Mouse (Mus musculus) kidney, postnatal 0 days (tissue): ENCODE data around the gene P2rx4. TPM values are rescaled to one million over a fixed set of nuclear protein-coding genes. Genes with fewer than 3 reads are reported as not detected.

Source experiments
- ATAC-seq: fragments of 200-750 bp; cut with Nextera tagmentation; replicated peaks from 2 replicates; pipeline ENCODE4 v1.8.0; 2017; ENCODE audit warnings: low read depth, moderate number of reproducible peaks, moderate TSS enrichment, moderate library complexity; ENCODE audit not compliant: low FRiP score
- DNase-seq: peaks from one replicate; pipeline ENCODE4 v3.0.0-alpha.2; 2016; ENCODE audit warnings: low spot score
- H3K27ac ChIP-seq: fragments of 300-500 bp; sonication (generic); 2 replicates; pipeline ENCODE4 v1.5.1; 2014; ENCODE audit warnings: mild to moderate bottlenecking
- H3K27me3 ChIP-seq: fragments of 300-500 bp; sonication (generic); 2 replicates; pipeline ENCODE4 v1.6.1; 2014; ENCODE audit warnings: low read length, mixed read lengths; ENCODE audit not compliant: insufficient read depth
- H3K36me3 ChIP-seq: fragments of 300-500 bp; sonication (generic); 2 replicates; pipeline ENCODE4 v1.6.1; 2014; ENCODE audit warnings: low read length, mixed read lengths; ENCODE audit not compliant: insufficient read depth
- H3K4me1 ChIP-seq: fragments of 300-500 bp; sonication (generic); replicated peaks from 2 replicates; pipeline ENCODE4 v1.6.1; 2014; ENCODE audit warnings: antibody characterized with exemption, low read length, mixed read lengths; ENCODE audit not compliant: insufficient read depth
- H3K4me2 ChIP-seq: fragments of 300-500 bp; sonication (generic); 2 replicates; pipeline ENCODE4 v1.6.1; 2014; ENCODE audit warnings: mild to moderate bottlenecking, low read length, moderate library complexity, mixed read lengths
- H3K4me3 ChIP-seq: fragments of 300-500 bp; sonication (generic); replicated peaks from 2 replicates; pipeline ENCODE4 v1.5.1; 2014; ENCODE audit warnings: low read depth, low read length
- H3K9ac ChIP-seq: fragments of 300-500 bp; sonication (generic); 2 replicates; pipeline ENCODE4 v1.6.1; 2014; ENCODE audit warnings: low read depth, low read length
- H3K9me3 ChIP-seq: fragments of 300-500 bp; sonication (generic); replicated peaks from 2 replicates; pipeline ENCODE4 v1.6.1; 2016; ENCODE audit warnings: low read length, inconsistent platforms, mixed read lengths
- CTCF ChIP-seq: IDR thresholded peaks from 2 replicates; pipeline ENCODE4 v1.5.1; 2016; ENCODE audit warnings: antibody characterized with exemption, low read depth, mild to moderate bottlenecking, moderate library complexity
- WGBS: fragments of 180-500 bp; shearing (Covaris S2); extraction: QIAGEN DNeasy Blood & Tissue Kit; methylation state at CpG from one replicate; pipeline ENCODE4 v1.1.7; 2014; 5-methylcytosine and 5-hydroxymethylcytosine counted together
- polyA plus RNA-seq: library from polyadenylated mRNA; unstranded; fragments of >200 nt; fragmentation: Nextera tagmentation; extraction: Ambion mirVana; gene quantifications from 2 replicates; pipeline ENCODE4 v1.2.1, GENCODE M21; 2015

The P2rx4 gene
- polyA plus RNA-seq, 1 experiment from 2014 or later: 33.7 TPM

GRCm38 (mm10) chr5:122690486-122690885 is 16.9 kb upstream of the P2rx4 start:
- Histone ChIP-seq H3K27me3 (no peaks in the 10 kb centered on the region), H3K9me3 (no peaks in the 10 kb centered on the region), H3K27ac (no peak overlapping the region), H3K4me2 (no peak overlapping the region), H3K9ac (no peak overlapping the region), H3K4me3 (no peak overlapping the region), H3K36me3 (no peaks in the 10 kb centered on the region), H3K4me1 (no peaks in the 10 kb centered on the region)
- ATAC-seq (no peak), DNase-seq (no peak)
- 74% methylated on average over 6 of the region's 6 CpGs for WGBS
- no peak for TF ChIP-seq CTCF

- Histone ChIP-seq H3K36me3 (no peaks in the 10 kb centered on the region), H3K27ac (no peak overlapping the region), H3K4me3 (no peak overlapping the region), H3K9ac (peak overlapping the region; percentile 13; the same call in 1 of the 2 replicates), H3K4me1 (peaks cover 4% of the 10 kb centered on the region; the same call in 1 of the 2 replicates), H3K4me2 (no peak overlapping the region), H3K27me3 (no peaks in the 10 kb centered on the region), H3K9me3 (no peaks in the 10 kb centered on the region)
- WGBS: 32% methylated on average over 13 of the region's 13 CpGs
- DNase-seq (peak; percentile 43), ATAC-seq (no peak)
- TF ChIP-seq CTCF: no peak
Measured at GRCm38 (mm10) chr5:122693431-122694207, 13.7 kb upstream of the P2rx4 start.

GRCm38 (mm10) chr5:122695516-122695915 is 11.8 kb upstream of the P2rx4 start:
- Histone ChIP-seq H3K4me2 (no peak overlapping the region), H3K9me3 (no peaks in the 10 kb centered on the region), H3K4me1 (peaks cover 4% of the 10 kb centered on the region; the same call in 1 of the 2 replicates), H3K9ac (no peak overlapping the region), H3K4me3 (no peak overlapping the region), H3K27ac (no peak overlapping the region), H3K27me3 (no peaks in the 10 kb centered on the region), H3K36me3 (no peaks in the 10 kb centered on the region)
- ATAC-seq (no peak), DNase-seq (no peak)
- 77% methylated on average over 8 of the region's 8 CpGs for WGBS
- TF ChIP-seq CTCF: no peak

DNA sequence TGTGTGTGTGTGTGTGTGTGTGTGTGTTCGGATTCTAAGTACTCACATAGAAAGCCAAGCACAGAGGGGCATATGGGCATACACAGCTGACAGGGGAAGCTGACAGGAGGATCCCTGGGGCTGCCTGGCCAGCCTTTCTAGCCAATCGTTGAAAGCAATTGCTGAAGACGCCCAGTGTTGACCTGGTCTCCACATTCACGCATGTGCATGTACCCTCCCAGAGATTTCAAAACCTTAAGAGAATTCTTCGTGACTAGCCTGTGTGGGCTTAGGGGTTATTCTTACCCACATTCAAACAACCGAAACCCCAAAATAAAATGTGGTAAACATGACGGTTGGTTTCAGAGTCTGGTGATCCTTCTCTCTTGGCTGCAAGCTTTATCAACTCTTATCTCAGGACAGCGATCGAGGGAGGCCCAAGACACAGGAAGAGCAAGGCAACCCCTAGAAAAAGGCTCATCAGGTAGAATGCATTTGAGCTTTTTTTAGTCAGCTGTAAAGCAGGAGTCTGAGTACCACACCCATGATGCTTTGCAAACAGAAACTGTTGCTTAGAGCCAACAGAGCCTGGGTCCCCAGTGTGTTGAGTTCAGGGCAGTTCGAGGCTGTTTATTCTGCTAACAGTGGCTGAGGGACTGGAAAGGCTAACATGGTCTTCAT is 9.2 kb upstream of the P2rx4 start:
- no peak for TF ChIP-seq CTCF
- ATAC-seq (no peak), DNase-seq (no peak)
- WGBS: 83% methylated on average over 10 of the region's 10 CpGs
- Histone ChIP-seq H3K9me3 (no peaks in the 10 kb centered on the region), H3K9ac (no peak overlapping the region), H3K4me3 (no peak overlapping the region), H3K4me2 (no peak overlapping the region), H3K36me3 (no peaks in the 10 kb centered on the region), H3K27ac (no peak overlapping the region), H3K27me3 (no peaks in the 10 kb centered on the region), H3K4me1 (peaks cover 4% of the 10 kb centered on the region; the same call in 1 of the 2 replicates)

- Histone ChIP-seq H3K9me3 (no peaks in the 10 kb centered on the region), H3K4me3 (no peak overlapping the region), H3K27me3 (no peaks in the 10 kb centered on the region), H3K9ac (no peak overlapping the region), H3K27ac (no peak overlapping the region), H3K36me3 (no peaks in the 10 kb centered on the region), H3K4me2 (no peak overlapping the region), H3K4me1 (peaks cover 4% of the 10 kb centered on the region; the same call in 1 of the 2 replicates)
- DNase-seq (no peak), ATAC-seq (no peak)
- no peak for TF ChIP-seq CTCF
- WGBS: 62% methylated on average over 9 of the region's 9 CpGs
Measured at GRCm38 (mm10) chr5:122698701-122699060, 8.7 kb upstream of the P2rx4 start.

- TF ChIP-seq CTCF: no peak
- Histone ChIP-seq H3K4me1 (peaks cover 4% of the 10 kb centered on the region; the same call in 1 of the 2 replicates), H3K36me3 (no peaks in the 10 kb centered on the region), H3K9ac (no peak overlapping the region), H3K4me2 (no peak overlapping the region), H3K27me3 (no peaks in the 10 kb centered on the region), H3K9me3 (no peaks in the 10 kb centered on the region), H3K4me3 (no peak overlapping the region), H3K27ac (no peak overlapping the region)
- DNase-seq (no peak), ATAC-seq (no peak)
- 58% methylated on average over 12 of the region's 12 CpGs for WGBS
Measured at GRCm38 (mm10) chr5:122700109-122700836, 7.1 kb upstream of the P2rx4 start.
